Mouse (Mus musculus): ENCODE results near the gene Pcsk6.
"Not testable (repeated sequence)": the region's sequence is repeated elsewhere in the genome, so short reads cannot be mapped to it uniquely, and the experiment has no call there.

Gene Pcsk6

GRCm38 (mm10) chr7:66003447-66003846, 141.9 kb downstream of the Pcsk6 start:
- DNase-seq = no peak

GRCm38 (mm10) chr7:66003865-66004638, 142.5 kb downstream of the Pcsk6 start:
- no peak for DNase-seq

- DNase-seq = no peak
Observed at GRCm38 (mm10) chr7:66005066-66005465, 143.5 kb downstream of the Pcsk6 start.

GRCm38 (mm10) chr7:66008161-66008891, 146.8 kb downstream of the Pcsk6 start:
- DNase-seq = peak; percentile 88

GRCm38 (mm10) chr7:66008892-66009273, 147.3 kb downstream of the Pcsk6 start:
- no peak for DNase-seq

- DNase-seq = no peak
Observed at GRCm38 (mm10) chr7:66010518-66010917, 149.0 kb downstream of the Pcsk6 start.

GRCm38 (mm10) chr7:66027747-66028146, 166.2 kb downstream of the Pcsk6 start:
- DNase-seq = no peak

- no peak for DNase-seq
Observed at GRCm38 (mm10) chr7:66028766-66029512, 167.4 kb downstream of the Pcsk6 start.

GRCm38 (mm10) chr7:66036809-66037208, 175.3 kb downstream of the Pcsk6 start:
- DNase-seq = no peak

- no peak for DNase-seq
Observed at GRCm38 (mm10) chr7:66038261-66038660, 176.7 kb downstream of the Pcsk6 start.

GRCm38 (mm10) chr7:66038730-66039129, 177.2 kb downstream of the Pcsk6 start:
- peak; percentile 57 for DNase-seq

- DNase-seq = no peak
Observed at GRCm38 (mm10) chr7:66040026-66040814, 178.7 kb downstream of the Pcsk6 start.

GRCm38 (mm10) chr7:66043552-66044459, 182.3 kb downstream of the Pcsk6 start, which contains the start of gene Gm45213:
Gene Gm45213, plus strand, starts transcription at chr7:66043602.
- DNase-seq = peak; percentile 67

GRCm38 (mm10) chr7:66044617-66045016, 183.1 kb downstream of the Pcsk6 start:
- DNase-seq = no peak

GRCm38 (mm10) chr7:66046921-66047918, 185.7 kb downstream of the Pcsk6 start:
- DNase-seq = no peak

GRCm38 (mm10) chr7:66047975-66048374, 186.4 kb downstream of the Pcsk6 start:
- DNase-seq = no peak

- no peak for DNase-seq
Observed at GRCm38 (mm10) chr7:66048446-66049230, 187.1 kb downstream of the Pcsk6 start.

GRCm38 (mm10) chr7:66053946-66054483, 192.5 kb downstream of the Pcsk6 start:
- no peak for DNase-seq

- DNase-seq = not testable (repeated sequence)
Observed at GRCm38 (mm10) chr7:66055356-66055755, 193.8 kb downstream of the Pcsk6 start.
